Mouse (Mus musculus) limb, embryonic 14.5 days (tissue): ENCODE results near the gene Rpl36a. TPM values are rescaled to one million over a fixed set of nuclear protein-coding genes. Genes with fewer than 3 reads are reported as not detected.

Experiments
- ATAC-seq: fragments of 200-750 bp; cut with Nextera tagmentation; 2 replicates; pipeline ENCODE4 v1.8.0; 2017; ENCODE audit warnings: low read depth, moderate number of reproducible peaks, moderate TSS enrichment; ENCODE audit not compliant: low FRiP score
- DNase-seq: peaks from one replicate; pipeline ENCODE4 v3.0.0-alpha.2; 2015; ENCODE audit warnings: low spot score
- H3K27ac ChIP-seq: fragments of 300-500 bp; sonication (generic); replicated peaks from 2 replicates; pipeline ENCODE4 v1.5.1; 2014; ENCODE audit warnings: low read depth, mild to moderate bottlenecking, low read length, moderate library complexity, mixed read lengths
- H3K27me3 ChIP-seq: fragments of 300-500 bp; sonication (generic); 2 replicates; pipeline ENCODE4 v1.6.1; 2014; ENCODE audit warnings: low read length, mixed read lengths; ENCODE audit not compliant: control insufficient read depth, insufficient read depth
- H3K36me3 ChIP-seq: fragments of 300-500 bp; sonication (generic); 2 replicates; pipeline ENCODE4 v1.6.1; 2014; ENCODE audit warnings: mild to moderate bottlenecking, low read length, moderate library complexity, mixed read lengths; ENCODE audit not compliant: control insufficient read depth, insufficient read depth
- H3K4me1 ChIP-seq: fragments of 300-500 bp; sonication (generic); 2 replicates; pipeline ENCODE4 v1.6.1; 2014; ENCODE audit warnings: antibody characterized with exemption, low read length, mixed read lengths; ENCODE audit not compliant: control insufficient read depth, insufficient read depth
- H3K4me2 ChIP-seq: fragments of 300-500 bp; sonication (generic); replicated peaks from 2 replicates; pipeline ENCODE4 v1.6.1; 2014; ENCODE audit warnings: low read depth, mild to moderate bottlenecking, low read length, moderate library complexity; ENCODE audit not compliant: severe bottlenecking
- H3K4me3 ChIP-seq: fragments of 300-500 bp; sonication (generic); replicated peaks from 2 replicates; pipeline ENCODE4 v1.5.1; 2014; ENCODE audit warnings: low read length
- H3K9ac ChIP-seq: fragments of 300-500 bp; sonication (generic); 2 replicates; pipeline ENCODE4 v1.6.1; 2014; ENCODE audit warnings: mild to moderate bottlenecking, low read depth, low read length, moderate library complexity; ENCODE audit not compliant: severe bottlenecking
- H3K9me3 ChIP-seq: fragments of 300-500 bp; sonication (generic); 2 replicates; pipeline ENCODE4 v1.6.1; 2016; ENCODE audit warnings: low read length; ENCODE audit not compliant: control insufficient read depth
- POLR2A ChIP-seq: fragments of 200-500 bp; IDR thresholded peaks from 2 replicates; pipeline ENCODE4 v1.8.0; 2012; ENCODE audit warnings: inconsistent platforms, mild to moderate bottlenecking, moderate library complexity, borderline replicate concordance; ENCODE audit not compliant: insufficient read depth, insufficient read length; ENCODE audit errors: extremely low read depth
- WGBS: fragments of 180-500 bp; shearing (Covaris S2); extraction: QIAGEN DNeasy Blood & Tissue Kit; methylation state at CpG from one replicate; pipeline ENCODE4 v1.1.7; 2014; 5-methylcytosine and 5-hydroxymethylcytosine counted together
- polyA plus RNA-seq, 2 experiments: library from polyadenylated mRNA; depleted of rRNA in 1 of 2; stranded (reverse) in 1 of 2; unstranded in 1 of 2; fragments of >200 nt; fragmentation: Nextera tagmentation in 1 of 2; extraction: Ambion mirVana in 1 of 2; gene quantifications; 2 replicates each; pipeline versions ENCODE4 v1.2.1 to v1.2.3; 2012 to 2014

Rpl36a gene
- polyA plus RNA-seq, 2 experiments, result 533 to 1,926 TPM

- peak overlapping the region; percentile 48 for H3K4me3 ChIP-seq
- H3K9me3 ChIP-seq, result no peaks in the 10 kb centered on the region
- no peak for TF ChIP-seq POLR2A
- ATAC-seq, result no peak
- H3K4me1 ChIP-seq, result no peaks in the 10 kb centered on the region
- WGBS, result 34% methylated on average over 8 of the region's 8 CpGs
- no peak overlapping the region for H3K27ac ChIP-seq
- peak overlapping the region; percentile 58 for H3K4me2 ChIP-seq
- no peaks in the 10 kb centered on the region for H3K27me3 ChIP-seq
- peak overlapping the region; percentile 70 for H3K9ac ChIP-seq
- H3K36me3 ChIP-seq, result peaks cover 12% of the 10 kb centered on the region
- no peak for DNase-seq
Measured at GRCm38 (mm10) chrX:134586447-134586846, 993 bp downstream of the Rpl36a start.

GRCm38 (mm10) chrX:134588261-134588660, 2.8 kb downstream of the Rpl36a start:
- no peak overlapping the region for H3K9ac ChIP-seq
- peaks cover 12% of the 10 kb centered on the region for H3K36me3 ChIP-seq
- no peak overlapping the region for H3K4me2 ChIP-seq
- H3K27me3 ChIP-seq, result no peaks in the 10 kb centered on the region
- H3K4me3 ChIP-seq, result no peak overlapping the region
- TF ChIP-seq POLR2A, result no peak
- no peak for DNase-seq
- H3K27ac ChIP-seq, result no peak overlapping the region
- WGBS, result 78% methylated on average over 4 of the region's 4 CpGs
- H3K4me1 ChIP-seq, result no peaks in the 10 kb centered on the region
- no peaks in the 10 kb centered on the region for H3K9me3 ChIP-seq
- ATAC-seq, result no peak

GRCm38 (mm10) chrX:134588997-134589396, 3.5 kb downstream of the Rpl36a start:
- ATAC-seq, result no peak
- no peaks in the 10 kb centered on the region for H3K27me3 ChIP-seq
- H3K36me3 ChIP-seq, result peaks cover 12% of the 10 kb centered on the region
- no peak overlapping the region for H3K9ac ChIP-seq
- no peak overlapping the region for H3K27ac ChIP-seq
- no peaks in the 10 kb centered on the region for H3K9me3 ChIP-seq
- no peak for TF ChIP-seq POLR2A
- no peaks in the 10 kb centered on the region for H3K4me1 ChIP-seq
- H3K4me3 ChIP-seq, result no peak overlapping the region
- no peak for DNase-seq
- WGBS, result 93% methylated on average over 3 of the region's 3 CpGs
- no peak overlapping the region for H3K4me2 ChIP-seq

- ATAC-seq, result no peak
- no peak overlapping the region for H3K27ac ChIP-seq
- H3K9me3 ChIP-seq, result no peaks in the 10 kb centered on the region
- H3K4me1 ChIP-seq, result no peaks in the 10 kb centered on the region
- no peak for TF ChIP-seq POLR2A
- no peaks in the 10 kb centered on the region for H3K27me3 ChIP-seq
- peaks cover 12% of the 10 kb centered on the region for H3K36me3 ChIP-seq
- no peak overlapping the region for H3K4me2 ChIP-seq
- no peak overlapping the region for H3K9ac ChIP-seq
- H3K4me3 ChIP-seq, result no peak overlapping the region
- no peak for DNase-seq
- WGBS, result 51% methylated on average over 5 of the region's 5 CpGs
Measured at GRCm38 (mm10) chrX:134589836-134590235, 4.4 kb downstream of the Rpl36a start.

- peak overlapping the region; percentile 53 for H3K4me2 ChIP-seq
- ATAC-seq, result no peak
- no peak overlapping the region for H3K27ac ChIP-seq
- TF ChIP-seq POLR2A, result no peak
- peak overlapping the region; percentile 55 for H3K9ac ChIP-seq
- DNase-seq, result no peak
- H3K27me3 ChIP-seq, result no peaks in the 10 kb centered on the region
- 24% methylated on average over 10 of the region's 10 CpGs for WGBS
- peak overlapping the region; percentile 47 for H3K4me3 ChIP-seq
- no peaks in the 10 kb centered on the region for H3K4me1 ChIP-seq
- H3K36me3 ChIP-seq, result no peaks in the 10 kb centered on the region
- H3K9me3 ChIP-seq, result no peaks in the 10 kb centered on the region
Measured at GRCm38 (mm10) chrX:134599922-134600565, 14.6 kb downstream of the Rpl36a start.
